Mouse (Mus musculus): ENCODE measurements around the gene Gm42372. TPM values are rescaled to one million over a fixed set of nuclear protein-coding genes. Genes with fewer than 3 reads are reported as not detected.

Gene Gm42372
- total and polyA plus RNA-seq, 3 experiments = 0.42 TPM; not detected in 2

DNA sequence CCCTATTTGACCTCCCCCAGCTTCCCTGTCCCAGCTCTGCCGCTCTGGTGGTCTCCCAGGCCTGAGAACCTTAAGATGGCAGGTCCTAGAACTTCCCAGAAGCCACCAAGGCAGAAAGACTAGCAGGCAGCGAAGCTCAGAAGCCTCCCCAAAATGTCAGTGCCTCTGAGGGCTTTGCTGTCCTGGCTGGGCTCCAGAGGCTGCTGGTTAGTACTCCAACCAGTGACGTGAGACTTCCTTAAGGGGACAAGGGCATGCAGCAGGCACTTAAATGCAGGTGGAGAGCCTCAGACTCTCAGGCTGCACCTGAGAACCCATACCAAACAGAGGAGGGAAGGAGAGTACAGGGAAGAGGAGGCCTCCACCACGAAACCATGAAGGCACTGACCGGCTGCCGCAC, 41.3 kb downstream of the Gm42372 start:
- peaks cover 0 to 16% of the 10 kb centered on the region in 2 experiments; a peak in 3 of 4 replicates for H3K36me3 ChIP-seq (ENCODE audit: control insufficient read depth in 1 of 2, insufficient read depth in 2 of 2, low read length in 2 of 2)
- TF ChIP-seq ZKSCAN1 (IDR thresholded peaks at IDR 0.05; ENCODE audit: low read depth, low read length) (no peak), EP300 (IDR thresholded peaks at IDR 0.05; ENCODE audit: low read depth in 1 of 2, low read length in 2 of 2) (no peak), RAD21 (IDR thresholded peaks at IDR 0.05; ENCODE audit: low read depth, low read length) (no peak), RCOR1 (IDR thresholded peaks at IDR 0.05; ENCODE audit: low read depth, low read length) (no peak), MAX (IDR thresholded peaks at IDR 0.05; ENCODE audit: low read length) (no peak), UBTF (IDR thresholded peaks at IDR 0.05; ENCODE audit: borderline replicate concordance, insufficient read depth, low read depth, low read length) (no peak), NRF1 (IDR thresholded peaks at IDR 0.05; ENCODE audit: insufficient read depth, low read depth, low read length, poor library complexity, severe bottlenecking) (no peak), ZC3H11A (IDR thresholded peaks at IDR 0.05; ENCODE audit: low read depth, low read length) (no peak), MXI1 (IDR thresholded peaks at IDR 0.05; ENCODE audit: low read depth, low read length) (no peak), HCFC1 (IDR thresholded peaks at IDR 0.05; ENCODE audit: low read depth, low read length) (no peak), TCF12 (IDR thresholded peaks at IDR 0.05; ENCODE audit: low read depth, low read length) (no peak)
- no peaks in the 10 kb centered on the region for H3K9me3 ChIP-seq (replicated peaks; ENCODE audit: insufficient read depth, low read length)
- peaks cover 4 to 19% of the 10 kb centered on the region in 2 experiments; a peak in 3 of 4 replicates for H3K4me1 ChIP-seq (ENCODE audit: control insufficient read depth in 1 of 2, insufficient read depth in 2 of 2, low read length in 2 of 2)
- H3K4me3 ChIP-seq (ENCODE audit: control insufficient read depth in 1 of 2, insufficient read depth in 1 of 2, low read depth in 2 of 2, low read length in 2 of 2) = no peak overlapping the region
- no peak for DNase-seq (ENCODE audit: low read depth, low spot score)
- no peak overlapping the region for H3K27ac ChIP-seq (ENCODE audit: control insufficient read depth, low read depth, low read length)
- no peaks in the 10 kb centered on the region for H3K27me3 ChIP-seq (ENCODE audit: control insufficient read depth in 1 of 2, insufficient read depth in 2 of 2, low read length in 2 of 2)
- peaks cover 57% of the 10 kb centered on the region for H3K79me2 ChIP-seq (ENCODE audit: control insufficient read depth, insufficient read depth, low read length, poor library complexity)
- H3K9ac ChIP-seq (ENCODE audit: control insufficient read depth, low read depth, low read length, poor library complexity, severe bottlenecking) = no peak overlapping the region

DNA sequence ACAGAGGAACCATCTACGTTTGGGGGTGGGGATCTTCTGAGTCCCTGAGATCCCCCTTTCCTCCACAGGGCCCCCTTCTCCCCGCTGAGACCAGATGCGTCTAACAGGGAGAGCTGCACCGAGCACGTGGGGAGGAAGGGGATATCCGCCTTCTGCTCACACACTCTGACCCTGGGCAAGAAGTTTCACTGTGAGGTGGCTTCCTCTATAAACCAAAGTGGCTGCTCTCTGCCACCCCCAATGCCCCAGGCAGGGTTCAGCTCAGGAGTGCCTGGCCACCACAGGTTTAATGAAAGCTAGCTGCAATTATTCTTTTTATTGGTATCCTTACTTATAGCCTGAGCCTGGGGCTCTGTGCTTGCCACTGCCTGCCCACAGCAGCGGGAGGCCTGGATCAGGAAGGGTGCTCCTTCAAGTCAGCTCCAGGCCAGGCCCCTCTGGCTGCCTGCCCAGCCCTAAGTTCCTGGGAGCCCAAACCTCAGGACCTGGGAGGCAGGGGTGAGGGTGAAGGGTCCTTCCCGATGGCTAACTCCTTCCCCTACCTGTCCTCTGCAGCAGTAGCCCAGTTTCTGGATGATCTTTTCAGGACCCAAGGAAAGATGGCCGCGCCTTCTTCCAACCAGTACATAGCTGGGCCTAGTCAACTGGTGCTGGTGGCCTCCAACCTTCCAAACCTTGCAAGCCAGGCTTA, 42.1 kb downstream of the Gm42372 start:
- H3K27ac ChIP-seq (ENCODE audit: control insufficient read depth, low read depth, low read length) = no peak overlapping the region
- H3K9ac ChIP-seq (ENCODE audit: control insufficient read depth, low read depth, low read length, poor library complexity, severe bottlenecking) = no peak overlapping the region
- peaks cover 0 to 16% of the 10 kb centered on the region in 2 experiments; a peak in 3 of 4 replicates for H3K36me3 ChIP-seq (ENCODE audit: control insufficient read depth in 1 of 2, insufficient read depth in 2 of 2, low read length in 2 of 2)
- H3K27me3 ChIP-seq (ENCODE audit: control insufficient read depth in 1 of 2, insufficient read depth in 2 of 2, low read length in 2 of 2) = no peaks in the 10 kb centered on the region
- peaks cover 4 to 19% of the 10 kb centered on the region in 2 experiments; a peak in 3 of 4 replicates for H3K4me1 ChIP-seq (ENCODE audit: control insufficient read depth in 1 of 2, insufficient read depth in 2 of 2, low read length in 2 of 2)
- peaks cover 54% of the 10 kb centered on the region for H3K79me2 ChIP-seq (ENCODE audit: control insufficient read depth, insufficient read depth, low read length, poor library complexity)
- no peak for DNase-seq (ENCODE audit: low read depth, low spot score)
- no peaks in the 10 kb centered on the region for H3K9me3 ChIP-seq (replicated peaks; ENCODE audit: insufficient read depth, low read length)
- H3K4me3 ChIP-seq (ENCODE audit: control insufficient read depth in 1 of 2, insufficient read depth in 1 of 2, low read depth in 2 of 2, low read length in 2 of 2) = no peak overlapping the region
- TF ChIP-seq KAT2A (conservative IDR thresholded peaks at IDR 0.05; ENCODE audit: low read depth, low read length) = no peak
- no peak for TF ChIP-seq GATA1 (IDR thresholded peaks at IDR 0.05; ENCODE audit: low read depth, low read length)
- TF ChIP-seq ZKSCAN1 (IDR thresholded peaks at IDR 0.05; ENCODE audit: low read depth, low read length) = no peak
- no peak for TF ChIP-seq POLR2AphosphoS2 (IDR thresholded peaks at IDR 0.05; ENCODE audit: low read length)
- no peak for TF ChIP-seq USF2 (IDR thresholded peaks at IDR 0.05; ENCODE audit: borderline replicate concordance in 1 of 2, insufficient read depth in 1 of 2, low read depth in 1 of 2, low read length in 2 of 2)
- no peak for TF ChIP-seq MAX (IDR thresholded peaks at IDR 0.05; ENCODE audit: low read length)

Measured in MEL (cell line).